Mouse (Mus musculus): ENCODE data around the gene Tmprss6. TPM values are rescaled to one million over a fixed set of nuclear protein-coding genes. Genes with fewer than 3 reads are reported as not detected.

Gene Tmprss6
- polyA plus RNA-seq, 1 experiment = 0.47 TPM

- no peak overlapping the region for H3K4me3 ChIP-seq (replicated peaks; ENCODE audit: control insufficient read depth, low read depth, low read length)
- no peak overlapping the region for H3K27ac ChIP-seq (ENCODE audit: control insufficient read depth, insufficient read depth, low read depth, low read length, poor library complexity)
- TF ChIP-seq CTCF (IDR thresholded peaks at IDR 0.05; ENCODE audit: control insufficient read depth, insufficient read depth, low read length) (no peak), POLR2A (IDR thresholded peaks at IDR 0.05; ENCODE audit: borderline replicate concordance, control insufficient read depth, low read depth, low read length) (no peak)
- 69% methylated on average over 7 of the region's 7 CpGs for WGBS
- no peaks in the 10 kb centered on the region for H3K4me1 ChIP-seq (ENCODE audit: control insufficient read depth, insufficient read depth, low read length)
These were observed 11.7 kb upstream of the Tmprss6 start for GRCm38 (mm10) chr15:78480111-78480510.

DNA sequence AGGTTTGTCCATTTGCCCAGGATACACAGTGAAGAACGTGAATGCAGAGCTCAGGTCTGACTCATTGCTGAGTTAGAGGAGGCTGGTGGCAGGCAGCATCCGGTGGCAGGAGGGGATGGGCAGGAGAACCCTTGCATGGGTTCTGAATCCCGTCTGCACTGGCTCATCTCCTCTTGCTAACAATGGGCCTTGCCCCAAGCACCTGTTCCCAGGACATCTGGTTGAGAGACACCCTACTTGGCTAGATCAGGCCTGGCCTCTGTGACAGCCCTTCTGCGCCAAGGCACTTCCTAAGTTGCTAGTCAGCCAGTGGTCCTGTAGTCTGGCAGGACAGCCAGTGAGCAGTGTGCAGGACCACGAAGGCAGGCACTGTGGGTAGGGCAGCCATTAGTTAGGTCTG lies 11.0 kb upstream of the Tmprss6 start:
- WGBS = 76% methylated on average over 5 of the region's 5 CpGs
- TF ChIP-seq POLR2A (IDR thresholded peaks at IDR 0.05; ENCODE audit: borderline replicate concordance, control insufficient read depth, low read depth, low read length) (no peak), CTCF (IDR thresholded peaks at IDR 0.05; ENCODE audit: control insufficient read depth, insufficient read depth, low read length) (no peak)
- no peak overlapping the region for H3K27ac ChIP-seq (ENCODE audit: control insufficient read depth, insufficient read depth, low read depth, low read length, poor library complexity)
- no peak overlapping the region for H3K4me3 ChIP-seq (replicated peaks; ENCODE audit: control insufficient read depth, low read depth, low read length)
- H3K4me1 ChIP-seq (ENCODE audit: control insufficient read depth, insufficient read depth, low read length) = no peaks in the 10 kb centered on the region

GRCm38 (mm10) chr15:78478073-78478472 lies 9.6 kb upstream of the Tmprss6 start:
- H3K4me1 ChIP-seq (ENCODE audit: control insufficient read depth, insufficient read depth, low read length) = no peaks in the 10 kb centered on the region
- H3K27ac ChIP-seq (ENCODE audit: control insufficient read depth, insufficient read depth, low read depth, low read length, poor library complexity) = no peak overlapping the region
- no peak for TF ChIP-seq CTCF (IDR thresholded peaks at IDR 0.05; ENCODE audit: control insufficient read depth, insufficient read depth, low read length)
- TF ChIP-seq POLR2A (IDR thresholded peaks at IDR 0.05; ENCODE audit: borderline replicate concordance, control insufficient read depth, low read depth, low read length) = no peak
- H3K4me3 ChIP-seq (replicated peaks; ENCODE audit: control insufficient read depth, low read depth, low read length) = no peak overlapping the region
- 79% methylated on average over 4 of the region's 4 CpGs for WGBS

DNA sequence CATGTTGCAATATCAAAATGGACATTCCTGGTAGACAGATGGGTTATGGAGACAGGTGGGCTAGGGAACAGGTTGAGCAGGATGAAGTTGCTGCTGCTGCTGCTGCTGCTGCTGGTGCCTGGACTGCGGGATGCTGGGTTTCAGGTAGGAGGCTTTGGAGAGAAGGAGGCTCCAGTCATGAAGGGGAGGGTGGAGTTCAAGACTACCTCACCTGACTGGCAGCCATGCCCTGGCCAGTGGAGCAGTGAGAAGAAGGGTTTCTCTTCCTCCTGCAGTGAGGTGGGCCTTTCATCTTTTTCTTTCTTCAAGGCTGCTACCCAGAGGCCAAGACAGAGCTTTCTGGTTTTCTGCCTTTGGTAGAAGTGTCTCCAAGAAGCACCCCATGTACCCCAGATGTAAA lies 8.4 kb upstream of the Tmprss6 start:
- Histone ChIP-seq H3K4me1 (ENCODE audit: control insufficient read depth, insufficient read depth, low read length) (no peaks in the 10 kb centered on the region), H3K27ac (ENCODE audit: control insufficient read depth, insufficient read depth, low read depth, low read length, poor library complexity) (no peak overlapping the region), H3K4me3 (replicated peaks; ENCODE audit: control insufficient read depth, low read depth, low read length) (no peak overlapping the region)
- 75% methylated on average over 1 of the region's 1 CpGs for WGBS
- TF ChIP-seq CTCF (IDR thresholded peaks at IDR 0.05; ENCODE audit: control insufficient read depth, insufficient read depth, low read length) (no peak), POLR2A (IDR thresholded peaks at IDR 0.05; ENCODE audit: borderline replicate concordance, control insufficient read depth, low read depth, low read length) (no peak)

- Histone ChIP-seq H3K4me1 (ENCODE audit: control insufficient read depth, insufficient read depth, low read length) (no peaks in the 10 kb centered on the region), H3K4me3 (replicated peaks; ENCODE audit: control insufficient read depth, low read depth, low read length) (no peak overlapping the region), H3K27ac (ENCODE audit: control insufficient read depth, insufficient read depth, low read depth, low read length, poor library complexity) (no peak overlapping the region)
- 28% methylated on average over 3 of the region's 3 CpGs for WGBS
- TF ChIP-seq POLR2A (IDR thresholded peaks at IDR 0.05; ENCODE audit: borderline replicate concordance, control insufficient read depth, low read depth, low read length) (no peak), CTCF (IDR thresholded peaks at IDR 0.05; ENCODE audit: control insufficient read depth, insufficient read depth, low read length) (no peak)
These were observed 7.2 kb upstream of the Tmprss6 start for GRCm38 (mm10) chr15:78475604-78476031.

GRCm38 (mm10) chr15:78473442-78473841 lies 5.0 kb upstream of the Tmprss6 start:
- WGBS = 80% methylated on average over 6 of the region's 6 CpGs
- H3K4me3 ChIP-seq (replicated peaks; ENCODE audit: control insufficient read depth, low read depth, low read length) = no peak overlapping the region
- H3K27ac ChIP-seq (ENCODE audit: control insufficient read depth, insufficient read depth, low read depth, low read length, poor library complexity) = no peak overlapping the region
- H3K4me1 ChIP-seq (ENCODE audit: control insufficient read depth, insufficient read depth, low read length) = no peaks in the 10 kb centered on the region
- TF ChIP-seq CTCF (IDR thresholded peaks at IDR 0.05; ENCODE audit: control insufficient read depth, insufficient read depth, low read length) (no peak), POLR2A (IDR thresholded peaks at IDR 0.05; ENCODE audit: borderline replicate concordance, control insufficient read depth, low read depth, low read length) (no peak)

DNA sequence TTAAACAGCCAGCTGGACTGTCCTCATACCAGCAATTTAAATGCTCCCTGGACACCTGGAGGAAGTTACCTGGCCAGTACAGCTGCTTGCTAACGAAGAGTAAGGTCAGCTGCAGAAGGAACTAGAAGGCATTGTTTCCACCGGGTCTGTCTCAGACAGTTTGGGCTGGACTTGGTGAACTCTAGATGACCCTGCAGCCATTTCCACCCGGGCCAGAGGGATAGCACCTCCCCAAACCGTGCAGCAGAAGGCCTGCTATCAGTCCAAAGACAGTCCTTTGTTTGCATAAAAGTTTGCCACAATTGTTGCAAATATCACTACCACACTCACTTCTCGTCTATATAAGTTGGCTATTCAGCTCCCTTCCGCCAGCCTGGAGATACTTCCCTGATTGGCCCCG lies 3.5 kb upstream of the Tmprss6 start:
- 44% methylated on average over 7 of the region's 7 CpGs for WGBS
- Histone ChIP-seq H3K27ac (ENCODE audit: control insufficient read depth, insufficient read depth, low read depth, low read length, poor library complexity) (no peak overlapping the region), H3K4me1 (ENCODE audit: control insufficient read depth, insufficient read depth, low read length) (no peaks in the 10 kb centered on the region), H3K4me3 (replicated peaks; ENCODE audit: control insufficient read depth, low read depth, low read length) (no peak overlapping the region)
- TF ChIP-seq POLR2A (IDR thresholded peaks at IDR 0.05; ENCODE audit: borderline replicate concordance, control insufficient read depth, low read depth, low read length) (no peak), CTCF (IDR thresholded peaks at IDR 0.05; ENCODE audit: control insufficient read depth, insufficient read depth, low read length) (no peak)

DNA sequence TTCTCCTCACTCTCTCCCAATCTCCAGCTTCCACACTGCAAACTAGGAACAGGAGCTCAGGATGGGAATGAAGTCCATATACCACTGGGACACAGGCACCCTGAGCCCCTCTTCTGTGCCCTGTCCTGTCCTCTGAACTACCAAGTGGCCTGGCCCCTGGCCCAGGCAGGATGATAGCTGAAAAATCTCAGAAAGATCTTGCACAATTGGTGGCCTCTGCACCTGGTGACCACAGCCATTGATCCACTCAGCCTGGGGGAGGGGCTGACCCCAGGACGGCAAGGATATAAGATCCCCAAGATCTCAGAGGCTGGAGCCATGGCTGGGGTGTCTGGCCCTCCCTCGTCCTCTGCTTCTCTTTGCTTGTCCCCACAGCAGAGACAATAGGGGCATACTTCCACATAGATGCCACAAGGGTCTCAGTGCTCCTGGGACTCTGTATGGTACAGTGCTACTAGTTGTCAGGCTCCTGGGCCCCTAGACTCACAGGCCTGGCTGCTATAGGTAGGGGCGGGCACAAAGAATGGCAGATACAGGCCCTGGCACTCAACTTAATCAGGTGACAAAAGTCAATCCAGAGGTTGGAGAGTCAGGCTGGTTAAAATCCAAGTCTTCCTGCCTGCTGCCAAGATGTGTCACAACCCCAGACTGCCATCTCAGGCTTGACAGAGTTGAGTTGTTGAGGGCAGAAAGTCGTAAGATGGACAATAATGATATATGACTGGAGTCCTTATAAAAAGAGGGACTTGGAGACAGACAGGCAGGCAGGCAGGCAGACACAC lies 2.3 kb upstream of the Tmprss6 start:
- no peak overlapping the region for H3K27ac ChIP-seq (ENCODE audit: control insufficient read depth, insufficient read depth, low read depth, low read length, poor library complexity)
- 74% methylated on average over 4 of the region's 4 CpGs for WGBS

DNA sequence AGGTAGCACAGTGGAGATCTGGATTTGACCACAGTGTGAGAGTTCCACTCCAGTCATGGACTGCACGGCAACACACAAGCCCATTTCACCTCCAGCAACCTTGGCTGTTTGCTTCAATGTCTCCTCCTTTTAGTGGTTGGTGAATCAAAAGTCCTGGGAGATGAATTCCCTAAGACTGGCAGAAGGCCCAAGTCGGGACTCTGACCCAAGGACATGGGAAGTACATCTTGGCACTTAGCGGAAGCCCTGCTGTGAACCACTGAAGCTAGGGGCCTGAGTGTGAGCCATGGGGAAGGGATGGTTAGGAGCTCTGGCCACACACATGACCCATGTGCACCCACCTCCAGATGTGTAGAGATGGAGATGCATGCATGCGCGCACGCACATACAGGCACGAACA lies 864 bp downstream of the Tmprss6 start:
- TF ChIP-seq POLR2A (IDR thresholded peaks at IDR 0.05; ENCODE audit: borderline replicate concordance, control insufficient read depth, low read depth, low read length) (no peak), CTCF (IDR thresholded peaks at IDR 0.05; ENCODE audit: control insufficient read depth, insufficient read depth, low read length) (no peak)
- Histone ChIP-seq H3K4me3 (replicated peaks; ENCODE audit: control insufficient read depth, low read depth, low read length) (no peak overlapping the region), H3K27ac (ENCODE audit: control insufficient read depth, insufficient read depth, low read depth, low read length, poor library complexity) (no peak overlapping the region), H3K4me1 (ENCODE audit: control insufficient read depth, insufficient read depth, low read length) (no peaks in the 10 kb centered on the region)
- 88% methylated on average over 7 of the region's 7 CpGs for WGBS

More for the DNA sequence above, 2.3 kb upstream of the Tmprss6 start:
- H3K4me1 ChIP-seq (ENCODE audit: control insufficient read depth, insufficient read depth, low read length) = no peaks in the 10 kb centered on the region
- no peak for TF ChIP-seq POLR2A (IDR thresholded peaks at IDR 0.05; ENCODE audit: borderline replicate concordance, control insufficient read depth, low read depth, low read length)
- no peak overlapping the region for H3K4me3 ChIP-seq (replicated peaks; ENCODE audit: control insufficient read depth, low read depth, low read length)
